Mouse (Mus musculus): ENCODE measurements around the gene Traf3ip2. TPM values are rescaled to one million over a fixed set of nuclear protein-coding genes. Genes with fewer than 3 reads are reported as not detected.
A peak's percentile ranks its signal among the peaks of the same experiment; 100 is the strongest.

Traf3ip2 gene
- polyA plus RNA-seq, 1 experiment, result 16.9 TPM

- no peak overlapping the region for H3K4me3 ChIP-seq (ENCODE audit: insufficient read depth, low read length)
- peaks cover 9% of the 10 kb centered on the region for H3K4me1 ChIP-seq (ENCODE audit: control insufficient read depth, insufficient read depth, low read length)
- TF ChIP-seq POLR2A (IDR thresholded peaks at IDR 0.05; ENCODE audit: low read depth, low read length) (no peak), CTCF (IDR thresholded peaks at IDR 0.05; ENCODE audit: borderline replicate concordance, insufficient read depth, low read length) (no peak)
- H3K27ac ChIP-seq (ENCODE audit: insufficient read depth, low read length), result no peak overlapping the region
These were observed 33.3 kb downstream of the Traf3ip2 start for GRCm38 (mm10) chr10:39645789-39646628.

DNA sequence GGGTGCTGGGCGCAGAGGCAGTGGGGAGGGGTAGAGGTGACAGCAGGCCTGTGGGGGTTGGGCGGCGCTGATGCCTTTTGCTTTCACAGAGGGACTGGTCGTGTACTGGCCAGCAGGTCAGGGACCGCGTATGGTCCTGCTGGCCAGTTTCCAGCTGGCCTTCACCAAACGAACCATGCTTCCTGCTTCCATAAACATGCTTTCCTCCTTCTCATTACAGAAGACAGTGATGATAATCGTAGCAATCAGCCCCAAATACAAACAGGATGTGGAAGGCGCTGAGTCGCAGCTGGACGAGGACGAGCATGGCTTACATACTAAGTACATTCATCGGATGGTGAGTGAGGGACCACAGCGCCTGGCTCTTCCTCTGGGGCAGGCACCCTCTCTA, 33.9 kb downstream of the Traf3ip2 start:
- no peak overlapping the region for H3K4me3 ChIP-seq (ENCODE audit: insufficient read depth, low read length)
- TF ChIP-seq POLR2A (IDR thresholded peaks at IDR 0.05; ENCODE audit: low read depth, low read length), result no peak
- TF ChIP-seq CTCF (IDR thresholded peaks at IDR 0.05; ENCODE audit: borderline replicate concordance, insufficient read depth, low read length), result no peak
- no peak overlapping the region for H3K27ac ChIP-seq (ENCODE audit: insufficient read depth, low read length)
- H3K4me1 ChIP-seq (ENCODE audit: control insufficient read depth, insufficient read depth, low read length), result peaks cover 9% of the 10 kb centered on the region

- H3K27ac ChIP-seq (ENCODE audit: insufficient read depth, low read length), result no peak overlapping the region
- H3K4me1 ChIP-seq (ENCODE audit: control insufficient read depth, insufficient read depth, low read length), result peaks cover 9% of the 10 kb centered on the region
- no peak overlapping the region for H3K4me3 ChIP-seq (ENCODE audit: insufficient read depth, low read length)
- TF ChIP-seq CTCF (IDR thresholded peaks at IDR 0.05; ENCODE audit: borderline replicate concordance, insufficient read depth, low read length), result no peak
- TF ChIP-seq POLR2A (IDR thresholded peaks at IDR 0.05; ENCODE audit: low read depth, low read length), result no peak
These were observed 34.4 kb downstream of the Traf3ip2 start for GRCm38 (mm10) chr10:39647118-39647517.

DNA sequence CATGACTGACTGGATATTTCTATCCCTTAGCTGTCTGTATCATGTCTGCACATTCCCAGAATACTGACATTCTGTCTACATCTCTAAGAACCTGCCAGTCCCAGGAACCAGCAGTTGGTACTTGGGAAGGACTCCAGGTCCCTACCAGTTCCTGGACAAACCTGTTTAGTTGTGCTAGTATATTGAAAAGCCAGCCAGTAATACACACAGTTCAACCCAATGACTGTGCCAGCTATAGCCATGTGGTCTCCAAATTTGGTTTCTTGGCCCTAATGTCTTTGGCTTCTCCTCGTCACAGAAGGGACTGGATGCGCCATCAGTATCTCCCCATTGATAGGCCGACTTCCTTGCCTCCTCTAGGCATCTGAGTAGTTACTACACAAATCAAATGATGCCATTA, 35.5 kb downstream of the Traf3ip2 start:
- TF ChIP-seq CTCF (IDR thresholded peaks at IDR 0.05; ENCODE audit: borderline replicate concordance, insufficient read depth, low read length) (no peak), POLR2A (IDR thresholded peaks at IDR 0.05; ENCODE audit: low read depth, low read length) (no peak)
- H3K4me3 ChIP-seq (ENCODE audit: insufficient read depth, low read length), result no peak overlapping the region
- no peak overlapping the region for H3K27ac ChIP-seq (ENCODE audit: insufficient read depth, low read length)
- H3K4me1 ChIP-seq (ENCODE audit: control insufficient read depth, insufficient read depth, low read length), result peaks cover 9% of the 10 kb centered on the region

DNA sequence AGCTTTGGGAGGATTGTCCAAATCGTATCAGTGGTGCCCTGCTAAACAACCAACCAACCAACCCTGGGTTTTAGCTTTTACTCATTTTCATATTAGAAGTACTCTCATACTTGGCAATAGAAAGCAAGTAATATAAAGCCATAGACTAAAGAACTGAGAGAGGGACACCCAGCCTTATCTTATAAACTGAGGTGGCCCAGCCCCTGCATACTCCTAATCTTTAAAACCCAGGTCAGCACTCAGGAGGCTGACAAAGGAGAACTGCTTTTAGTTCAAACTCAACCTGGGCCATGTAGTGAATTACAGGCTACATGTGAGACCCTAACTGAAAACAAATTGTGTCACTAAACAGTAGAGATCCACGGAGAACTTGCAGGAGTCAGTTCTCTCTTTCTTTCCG, 36.8 kb downstream of the Traf3ip2 start:
- no peak overlapping the region for H3K27ac ChIP-seq (ENCODE audit: insufficient read depth, low read length)
- TF ChIP-seq CTCF (IDR thresholded peaks at IDR 0.05; ENCODE audit: borderline replicate concordance, insufficient read depth, low read length) (no peak), POLR2A (IDR thresholded peaks at IDR 0.05; ENCODE audit: low read depth, low read length) (no peak)
- H3K4me1 ChIP-seq (ENCODE audit: control insufficient read depth, insufficient read depth, low read length), result peaks cover 12% of the 10 kb centered on the region
- H3K4me3 ChIP-seq (ENCODE audit: insufficient read depth, low read length), result no peak overlapping the region

DNA sequence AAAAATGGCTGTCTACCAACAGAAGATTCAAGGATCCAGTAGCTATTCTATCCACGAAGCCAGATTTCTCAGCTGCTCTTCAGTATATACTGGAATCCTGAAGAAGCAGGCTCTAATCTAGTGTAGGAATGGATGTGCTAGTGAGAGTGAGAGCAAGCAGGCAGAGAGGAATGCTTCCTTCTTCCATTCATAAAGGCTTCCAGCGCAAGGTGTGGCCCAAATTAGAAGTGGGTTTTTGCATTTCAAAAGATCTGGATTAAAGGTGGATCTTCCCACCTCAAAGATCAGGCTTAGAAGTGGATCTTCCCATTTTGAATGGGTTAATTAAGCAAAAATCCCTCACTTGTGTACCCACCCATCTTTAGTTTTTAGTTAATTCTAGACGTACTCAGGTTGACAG, 37.6 kb downstream of the Traf3ip2 start:
- TF ChIP-seq CTCF (IDR thresholded peaks at IDR 0.05; ENCODE audit: borderline replicate concordance, insufficient read depth, low read length) (no peak), POLR2A (IDR thresholded peaks at IDR 0.05; ENCODE audit: low read depth, low read length) (no peak)
- no peak overlapping the region for H3K4me3 ChIP-seq (ENCODE audit: insufficient read depth, low read length)
- no peak overlapping the region for H3K27ac ChIP-seq (ENCODE audit: insufficient read depth, low read length)

GRCm38 (mm10) chr10:39654001-39654416, 41.3 kb downstream of the Traf3ip2 start:
- Histone ChIP-seq H3K4me3 (ENCODE audit: insufficient read depth, low read length) (no peak overlapping the region), H3K4me1 (ENCODE audit: control insufficient read depth, insufficient read depth, low read length) (peaks cover 11% of the 10 kb centered on the region), H3K27ac (ENCODE audit: insufficient read depth, low read length) (no peak overlapping the region)
- TF ChIP-seq POLR2A (IDR thresholded peaks at IDR 0.05; ENCODE audit: low read depth, low read length), result no peak
- no peak for TF ChIP-seq CTCF (IDR thresholded peaks at IDR 0.05; ENCODE audit: borderline replicate concordance, insufficient read depth, low read length)

More for the DNA sequence above, 37.6 kb downstream of the Traf3ip2 start:
- peaks cover 12% of the 10 kb centered on the region for H3K4me1 ChIP-seq (ENCODE audit: control insufficient read depth, insufficient read depth, low read length)

- Histone ChIP-seq H3K27ac (ENCODE audit: insufficient read depth, low read length) (peak overlapping the region; percentile 54), H3K4me1 (ENCODE audit: control insufficient read depth, insufficient read depth, low read length) (peaks cover 22% of the 10 kb centered on the region), H3K4me3 (ENCODE audit: insufficient read depth, low read length) (no peak overlapping the region)
- no peak for TF ChIP-seq POLR2A (IDR thresholded peaks at IDR 0.05; ENCODE audit: low read depth, low read length)
- no peak for TF ChIP-seq CTCF (IDR thresholded peaks at IDR 0.05; ENCODE audit: borderline replicate concordance, insufficient read depth, low read length)
These were observed 46.2 kb downstream of the Traf3ip2 start for GRCm38 (mm10) chr10:39658901-39659410.

GRCm38 (mm10) chr10:39659411-39660268, 46.9 kb downstream of the Traf3ip2 start:
- Histone ChIP-seq H3K27ac (ENCODE audit: insufficient read depth, low read length) (peak overlapping the region; percentile 54), H3K4me3 (ENCODE audit: insufficient read depth, low read length) (no peak overlapping the region)
- TF ChIP-seq CTCF (IDR thresholded peaks at IDR 0.05; ENCODE audit: borderline replicate concordance, insufficient read depth, low read length), result no peak
- no peak for TF ChIP-seq POLR2A (IDR thresholded peaks at IDR 0.05; ENCODE audit: low read depth, low read length)

More at GRCm38 (mm10) chr10:39659411-39660268, 46.9 kb downstream of the Traf3ip2 start:
- peaks cover 22% of the 10 kb centered on the region for H3K4me1 ChIP-seq (ENCODE audit: control insufficient read depth, insufficient read depth, low read length)

All from embryonic fibroblast, embryonic 13.5 days (primary cell).